Mouse (Mus musculus): ENCODE measurements at regions not wholly inside any gene's neighbourhood (a gene's known extent, or its start where the extent isn't known, plus 50 kb on each side); places are given as distances from the start of the nearest gene placed in this dataset.

DNA sequence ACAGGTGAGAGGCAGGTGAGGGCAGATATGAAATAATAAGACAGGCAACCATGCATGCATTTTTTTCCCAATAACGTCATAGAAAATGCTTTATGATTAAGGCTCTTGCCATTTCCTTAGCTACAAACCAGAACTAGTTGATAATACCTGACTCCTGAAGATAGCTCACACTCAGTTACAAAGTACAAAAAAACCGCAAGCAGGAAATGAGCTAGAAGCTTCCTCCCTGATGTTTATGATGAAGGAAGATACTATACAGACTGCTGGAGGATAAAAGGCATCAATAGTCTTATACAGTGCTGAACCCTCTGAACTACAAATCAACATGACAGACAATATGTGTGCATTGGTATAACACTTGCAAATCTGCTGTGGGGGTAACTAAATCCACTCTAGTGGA lies 143.3 kb upstream of the Speer2 start:
- TF ChIP-seq EP300 (IDR thresholded peaks at IDR 0.05; ENCODE audit: low read depth) (no peak), CTCF (IDR thresholded peaks at IDR 0.05; ENCODE audit: low read depth) (no peak)
